Mouse (Mus musculus): ENCODE results near the gene Cxcl10.

Cxcl10 gene

DNA sequence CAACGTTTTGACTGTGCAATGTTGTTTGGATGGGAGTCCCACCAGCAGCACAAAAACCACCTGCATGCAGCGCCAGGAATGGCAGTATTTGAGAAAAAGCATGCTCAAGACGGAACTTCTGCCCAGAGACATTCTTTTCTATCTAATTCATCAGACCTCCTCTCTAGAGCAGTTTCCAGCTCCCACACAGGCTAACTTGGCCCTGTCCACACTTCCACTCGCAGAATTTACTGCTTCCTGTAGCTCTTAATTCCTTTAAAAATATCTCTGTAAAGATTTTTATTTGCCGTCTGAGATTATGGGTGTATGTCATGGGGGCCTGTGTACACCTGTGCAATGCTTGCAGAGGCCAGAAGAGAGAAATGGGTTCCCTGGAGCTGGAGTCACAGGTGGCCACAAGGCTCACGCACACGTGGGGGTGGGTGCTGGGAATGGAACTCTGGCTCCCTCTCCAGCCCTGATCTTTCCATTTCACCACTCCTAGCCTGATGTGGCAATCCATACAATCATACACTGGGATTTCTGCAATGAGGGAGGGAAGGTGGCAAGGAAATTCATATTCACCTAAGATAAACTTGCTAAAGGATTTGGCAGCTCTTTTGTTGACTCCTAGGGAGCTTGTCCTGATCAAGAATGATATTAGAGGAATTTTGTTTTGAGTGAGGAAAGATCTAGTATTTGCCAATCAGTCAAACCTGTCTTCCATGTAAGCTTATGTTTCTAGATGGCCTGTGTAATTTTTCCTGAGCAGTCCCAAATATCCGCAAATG, 26.9 kb downstream of the Cxcl10 start:
- DNase-seq (ENCODE audit: low read depth in 2 of 2, low spot score in 2 of 2), result no peak

DNA sequence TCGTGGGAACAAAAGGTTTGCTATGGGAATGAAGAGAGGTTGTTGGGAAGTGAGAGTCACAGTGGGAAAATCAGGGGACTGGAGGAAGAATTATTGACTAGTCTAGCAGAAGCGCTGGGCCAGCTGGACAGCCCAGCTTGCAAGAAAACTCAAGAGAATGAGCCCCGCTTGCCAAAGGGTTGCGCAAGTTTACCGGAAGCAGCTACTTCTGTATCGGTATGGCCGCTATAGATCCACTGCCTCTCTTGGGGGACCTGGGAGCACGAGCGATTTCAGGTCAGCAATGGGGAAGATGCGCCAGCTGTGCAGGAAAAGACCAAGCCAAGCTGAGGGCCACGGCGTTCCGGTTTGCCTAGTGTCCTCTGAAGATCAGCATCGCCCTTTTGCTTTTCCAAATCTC, 30.1 kb downstream of the Cxcl10 start:
- no peak for DNase-seq (ENCODE audit: low read depth in 2 of 2, low spot score in 2 of 2)

DNA sequence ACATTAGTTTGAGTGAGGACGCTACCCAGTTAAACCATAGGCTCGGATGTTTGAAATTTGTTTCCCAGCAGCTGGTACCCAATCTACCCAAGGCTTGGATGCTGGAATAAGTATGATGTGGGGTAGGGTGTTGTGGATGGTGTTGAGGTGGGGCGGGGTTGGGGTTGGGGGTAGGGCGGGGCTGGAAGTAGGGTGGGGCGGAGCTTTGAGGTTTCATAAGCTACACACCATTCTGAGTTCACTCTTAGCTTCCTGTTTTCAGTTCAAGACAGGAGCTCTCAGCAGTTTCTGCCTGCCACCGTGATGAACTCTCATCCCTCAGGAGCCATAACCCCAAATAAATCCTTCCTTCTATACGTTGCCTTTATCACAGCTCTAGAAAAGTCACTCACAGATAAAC, 30.6 kb downstream of the Cxcl10 start:
- no peak for DNase-seq (ENCODE audit: low read depth in 2 of 2, low spot score in 2 of 2)

DNA sequence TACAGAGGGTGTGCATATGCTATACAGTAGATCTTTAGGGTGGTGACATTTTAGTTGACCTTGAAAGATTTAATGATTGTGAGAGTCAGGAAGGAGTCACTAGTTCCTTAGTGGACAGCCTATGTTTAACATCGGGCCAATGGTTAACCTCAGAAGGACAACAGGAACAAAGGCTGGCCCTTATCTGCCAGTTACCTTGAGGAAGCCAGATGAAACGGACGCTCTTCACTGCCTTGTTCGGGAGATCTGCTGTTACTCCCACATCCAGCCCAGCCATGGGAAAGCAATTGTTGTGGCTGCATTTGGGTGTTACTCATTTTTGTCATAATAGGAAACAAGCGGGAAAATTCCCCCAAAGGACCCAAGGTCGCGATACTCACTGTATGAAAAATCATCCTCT, 34.9 kb downstream of the Cxcl10 start:
- no peak for DNase-seq (ENCODE audit: low read depth in 2 of 2, low spot score in 2 of 2)

DNA sequence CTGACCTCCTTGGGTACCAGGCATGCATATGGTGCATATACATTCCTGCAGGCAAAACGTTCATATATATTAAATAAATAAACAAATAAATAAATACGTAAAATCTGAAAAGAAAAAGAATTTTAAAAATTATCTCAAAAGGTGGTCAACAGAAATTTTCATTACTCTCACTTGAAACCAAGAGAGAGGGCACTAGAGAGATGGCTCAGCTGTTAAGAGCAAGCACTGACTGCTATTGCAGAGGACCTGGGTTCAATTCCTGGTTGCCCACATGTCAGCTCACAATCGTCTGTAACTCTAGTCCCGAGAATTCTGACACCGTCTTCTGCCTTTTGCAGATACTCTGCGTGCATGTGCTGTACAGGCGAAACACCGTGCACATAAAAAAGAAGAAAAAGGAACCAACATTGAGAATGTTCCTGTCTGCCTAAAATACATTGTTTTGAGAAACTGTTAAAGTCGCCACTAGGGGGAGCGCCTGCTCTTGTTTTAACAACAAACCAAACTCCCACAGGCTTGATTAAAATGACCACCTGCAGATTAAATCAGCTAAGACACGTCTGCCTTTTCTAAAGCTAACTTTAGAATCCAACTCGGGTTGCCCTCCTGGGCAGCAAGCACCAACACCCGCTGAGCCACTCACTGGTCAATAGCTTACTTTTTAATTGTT, 36.5 kb downstream of the Cxcl10 start:
- DNase-seq (ENCODE audit: low read depth in 2 of 2, low spot score in 2 of 2), result peak; percentile 74 to 85

DNA sequence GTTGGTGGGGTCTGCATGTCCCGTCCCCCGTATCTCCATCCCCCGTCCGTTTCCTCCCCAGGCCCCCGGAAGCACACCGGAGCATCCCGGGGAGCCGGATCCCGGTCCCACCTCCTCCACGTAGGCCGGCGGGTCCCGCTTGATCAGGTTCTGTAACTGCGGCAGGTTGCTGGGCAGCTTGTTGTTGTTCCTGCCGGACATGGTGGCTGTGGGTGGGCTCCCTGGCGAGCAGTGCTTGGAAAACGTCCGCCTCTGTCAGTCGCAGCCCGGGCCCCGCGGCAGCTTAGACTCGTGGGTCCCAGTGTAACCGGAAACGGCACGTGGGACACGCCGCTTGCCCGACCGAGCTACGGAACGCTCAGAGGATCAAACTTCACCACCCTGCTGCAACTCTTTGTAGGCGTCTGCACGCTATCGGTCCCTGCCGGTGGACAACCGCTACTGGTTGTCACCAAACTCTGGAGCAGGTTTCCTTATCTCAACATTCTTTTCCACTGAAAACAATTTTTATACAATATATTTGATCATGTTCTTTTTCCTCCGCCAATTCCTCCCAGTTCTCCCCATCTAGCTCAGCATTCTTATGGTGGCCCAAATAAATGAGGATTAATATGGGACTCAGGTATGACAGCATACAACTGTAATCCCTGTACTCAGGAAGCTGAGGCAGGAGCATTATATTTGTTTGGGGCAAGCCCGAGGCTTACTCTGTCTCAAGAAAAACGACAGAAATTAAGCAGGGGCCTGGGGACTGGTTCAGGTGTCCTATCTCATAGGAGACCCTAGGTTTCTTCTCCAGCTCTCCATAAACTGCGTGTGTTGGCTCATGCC, 38.8 kb downstream of the Cxcl10 start, which contains the start of gene Sdad1:
Gene Sdad1, minus strand, starts transcription at position 799 of the 831 bp plus-strand sequence.
- peak; percentile 87 to 91 for DNase-seq (ENCODE audit: low read depth in 2 of 2, low spot score in 2 of 2)

DNA sequence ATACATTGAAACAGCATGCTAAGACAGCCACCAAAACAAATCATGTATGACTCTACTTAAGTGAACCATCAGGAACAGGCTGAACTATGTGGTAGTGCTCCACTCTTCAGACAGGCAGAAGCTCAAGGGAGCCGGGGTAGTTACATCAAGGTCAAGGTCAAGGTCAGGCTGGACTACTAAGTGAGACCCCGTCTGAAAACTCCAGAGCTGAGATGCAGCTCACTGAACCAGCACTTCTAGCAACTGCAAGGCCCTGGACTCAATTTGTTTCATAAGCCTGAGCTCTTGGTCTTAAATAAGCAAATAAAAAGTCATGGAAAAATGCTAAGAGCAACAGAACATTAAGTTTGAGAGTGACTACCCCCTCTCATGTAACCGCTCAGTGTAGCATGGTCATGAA, 44.4 kb downstream of the Cxcl10 start:
- no peak for DNase-seq (ENCODE audit: low read depth in 2 of 2, low spot score in 2 of 2)

DNA sequence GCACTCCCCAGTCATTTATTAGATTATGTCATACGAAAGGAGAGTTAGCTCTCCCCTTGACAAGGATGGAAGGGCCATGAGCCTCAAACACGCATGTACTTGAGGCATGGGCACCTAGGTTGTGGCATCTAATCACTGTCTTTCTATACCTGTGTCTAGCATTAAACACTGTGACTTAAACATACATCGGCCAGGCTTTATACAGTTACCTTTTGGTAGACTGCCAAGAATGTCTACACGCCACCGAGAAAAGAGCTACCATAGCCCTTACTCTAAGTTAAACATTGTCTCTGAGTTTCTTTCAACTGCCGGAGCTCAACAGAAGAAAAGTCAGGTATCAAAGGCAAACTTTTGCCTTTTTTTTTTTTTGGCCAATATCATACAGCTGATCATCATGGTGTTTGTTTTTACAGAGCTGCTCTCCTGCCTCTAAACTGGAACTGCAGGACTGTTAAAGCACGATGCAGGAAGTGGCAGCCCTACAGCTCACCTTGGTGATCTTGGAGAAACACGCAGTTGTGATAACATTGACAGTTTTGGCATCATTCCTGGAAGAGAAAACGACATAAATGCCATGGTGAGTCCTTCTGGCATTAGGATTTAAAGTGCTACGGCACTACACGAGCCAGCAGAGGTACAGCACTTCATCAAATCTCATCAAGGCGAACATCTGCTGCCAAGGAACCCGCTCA, 46.4 kb downstream of the Cxcl10 start:
- no peak for DNase-seq (ENCODE audit: low read depth in 2 of 2, low spot score in 2 of 2)
